Mouse (Mus musculus) kidney, adult 11 months (tissue): Measurements from ENCODE around the gene Sox5.
A peak's percentile ranks its signal among the peaks of the same experiment; 100 is the strongest.

ENCODE experiments used
- DNase-seq: peaks from one replicate; pipeline ENCODE4 v3.0.0; 2022

The Sox5 gene

DNA sequence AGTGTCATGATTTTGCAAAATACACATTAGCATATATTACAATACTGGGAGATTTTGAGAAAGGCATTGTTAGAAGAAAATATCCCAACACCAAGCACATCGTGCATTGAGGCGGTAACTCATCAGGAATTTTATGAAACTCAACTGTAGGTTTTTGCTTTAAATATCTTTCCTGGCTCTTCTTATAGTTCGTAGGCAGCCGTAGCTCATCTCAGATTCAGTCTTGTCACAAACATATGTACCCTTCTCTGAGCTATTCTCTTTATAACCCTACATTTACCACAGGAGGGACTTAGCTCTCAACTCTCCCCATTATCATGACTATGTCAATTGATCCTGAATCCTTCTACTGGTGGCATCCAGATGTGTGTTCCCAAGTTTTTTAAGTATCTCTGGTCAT is 705.4 kb downstream of the Sox5 start:
- DNase-seq: no peak

GRCm38 (mm10) chr6:144075327-144075941 is 706.3 kb downstream of the Sox5 start:
- no peak for DNase-seq

DNA sequence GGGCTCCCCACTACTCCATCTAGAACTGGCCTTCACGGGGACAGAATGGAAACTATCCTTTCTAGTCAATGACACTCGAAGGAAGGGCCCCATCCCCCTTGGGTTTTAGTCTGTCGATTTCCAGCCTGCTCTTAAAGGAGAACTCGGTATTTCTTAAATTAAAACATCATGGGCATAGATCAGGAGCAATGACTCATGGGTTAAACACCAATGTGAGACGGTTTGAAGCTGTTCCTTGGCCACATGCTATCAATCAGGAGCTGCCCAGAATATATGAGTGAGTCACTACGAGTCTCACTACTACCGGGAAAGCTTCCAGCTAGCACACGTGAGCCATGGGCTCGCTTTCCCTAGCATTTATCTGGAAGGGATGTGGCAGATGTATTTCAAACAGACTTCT is 707.0 kb downstream of the Sox5 start:
- no peak for DNase-seq

DNA sequence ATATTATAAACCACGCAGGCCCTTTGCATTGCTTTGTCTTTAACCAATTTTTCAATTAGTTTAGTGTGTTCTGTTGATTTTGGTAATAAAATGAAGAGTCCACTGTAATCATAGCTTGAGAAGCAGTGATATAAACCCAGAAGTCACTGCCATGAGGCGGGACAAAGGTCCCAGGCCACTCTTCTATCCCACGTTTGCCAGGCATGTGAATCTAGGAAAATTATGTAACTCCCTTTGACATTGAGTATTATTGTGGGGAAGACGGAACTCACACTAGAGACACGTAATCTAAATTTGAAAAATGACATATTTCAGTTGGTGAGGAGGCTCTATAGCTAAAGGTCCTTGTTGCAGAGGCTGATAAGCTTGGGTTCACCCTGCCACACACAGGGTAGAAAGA is 711.3 kb downstream of the Sox5 start:
- DNase-seq: no peak

DNA sequence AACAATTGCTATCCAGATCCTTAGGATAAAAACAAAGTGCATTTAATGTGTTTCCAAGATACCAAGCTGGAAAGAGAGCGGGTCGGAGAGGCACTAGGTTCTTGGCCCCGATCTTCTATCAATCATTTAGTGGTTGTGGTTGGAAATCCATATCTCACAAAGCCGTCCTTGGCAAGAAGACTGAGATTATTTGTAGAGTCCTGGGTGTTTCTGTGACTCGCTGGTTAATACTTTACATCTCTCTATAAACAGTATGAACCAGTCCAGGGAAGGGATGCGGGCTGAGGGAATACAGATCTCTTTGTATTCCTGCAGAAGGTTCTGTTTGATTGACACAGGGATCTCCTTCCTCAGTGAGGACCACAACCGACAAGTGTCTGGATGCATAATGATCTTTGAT is 714.3 kb downstream of the Sox5 start:
- no peak for DNase-seq

- DNase-seq: no peak
These were observed 719.3 kb downstream of the Sox5 start for GRCm38 (mm10) chr6:144062428-144062827.

DNA sequence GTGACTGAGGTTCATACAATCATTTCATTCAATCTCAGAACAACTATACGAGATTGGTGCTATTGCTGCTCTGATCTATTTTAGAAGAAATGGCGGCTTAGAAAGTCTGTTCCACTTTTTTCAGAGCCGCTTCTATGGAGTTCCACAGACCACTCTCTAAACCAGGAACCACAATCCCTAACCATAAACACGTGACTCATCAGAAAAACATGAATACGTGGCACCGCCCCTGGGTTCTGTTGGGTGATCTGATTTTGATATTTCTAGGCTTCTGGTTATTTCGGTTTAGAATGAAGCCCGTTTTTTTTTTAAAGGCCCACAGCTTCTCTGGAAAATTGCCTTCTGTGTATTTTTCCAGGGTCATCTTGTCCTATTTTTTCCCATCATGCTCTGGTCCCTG is 720.0 kb downstream of the Sox5 start:
- DNase-seq: no peak

DNA sequence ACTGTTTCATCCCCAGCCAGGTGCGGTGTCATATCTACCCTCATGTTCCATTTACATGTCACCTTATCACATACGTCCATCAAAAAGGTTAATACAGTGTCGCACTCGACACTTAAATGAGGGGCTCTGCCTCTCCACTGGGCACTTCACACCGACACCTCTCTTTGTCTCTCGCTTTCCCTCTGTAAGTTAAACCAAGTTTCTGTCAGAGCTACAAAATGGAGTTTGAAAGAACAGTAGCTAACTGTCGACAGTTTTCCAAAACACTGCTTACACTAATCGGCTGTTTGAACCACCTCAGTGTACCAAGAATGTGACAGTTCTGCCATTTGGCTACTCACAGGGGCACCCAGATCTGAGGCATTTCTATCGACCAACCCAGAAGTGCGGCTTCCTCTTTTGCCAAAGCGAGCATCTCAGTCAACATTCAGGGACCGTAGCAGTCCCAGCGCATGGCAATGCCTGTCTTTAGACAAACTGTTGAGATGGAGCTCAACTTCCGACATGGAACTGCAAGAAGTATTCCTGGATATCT is 724.6 kb downstream of the Sox5 start:
- no peak for DNase-seq

- peak; percentile 6 for DNase-seq
These were observed 725.3 kb downstream of the Sox5 start for GRCm38 (mm10) chr6:144056252-144057097.

- no peak for DNase-seq
These were observed 729.3 kb downstream of the Sox5 start for GRCm38 (mm10) chr6:144052487-144052886.

DNA sequence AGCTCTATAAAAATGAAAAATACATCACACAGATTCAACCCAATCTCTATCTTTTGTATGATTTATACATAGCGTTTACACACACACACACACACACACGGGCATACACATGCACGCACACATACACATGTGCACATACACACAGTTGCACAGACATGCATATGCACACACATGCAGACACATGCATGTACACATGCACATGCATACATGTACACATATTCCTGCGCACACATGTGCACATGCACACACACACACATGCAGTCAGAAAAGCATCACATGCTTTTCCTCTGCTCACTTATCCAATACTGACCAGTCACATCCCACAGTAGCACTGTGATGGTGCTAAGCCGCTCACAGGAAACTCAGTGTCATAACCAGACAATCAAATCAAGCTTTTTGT is 730.5 kb downstream of the Sox5 start:
- no peak for DNase-seq

DNA sequence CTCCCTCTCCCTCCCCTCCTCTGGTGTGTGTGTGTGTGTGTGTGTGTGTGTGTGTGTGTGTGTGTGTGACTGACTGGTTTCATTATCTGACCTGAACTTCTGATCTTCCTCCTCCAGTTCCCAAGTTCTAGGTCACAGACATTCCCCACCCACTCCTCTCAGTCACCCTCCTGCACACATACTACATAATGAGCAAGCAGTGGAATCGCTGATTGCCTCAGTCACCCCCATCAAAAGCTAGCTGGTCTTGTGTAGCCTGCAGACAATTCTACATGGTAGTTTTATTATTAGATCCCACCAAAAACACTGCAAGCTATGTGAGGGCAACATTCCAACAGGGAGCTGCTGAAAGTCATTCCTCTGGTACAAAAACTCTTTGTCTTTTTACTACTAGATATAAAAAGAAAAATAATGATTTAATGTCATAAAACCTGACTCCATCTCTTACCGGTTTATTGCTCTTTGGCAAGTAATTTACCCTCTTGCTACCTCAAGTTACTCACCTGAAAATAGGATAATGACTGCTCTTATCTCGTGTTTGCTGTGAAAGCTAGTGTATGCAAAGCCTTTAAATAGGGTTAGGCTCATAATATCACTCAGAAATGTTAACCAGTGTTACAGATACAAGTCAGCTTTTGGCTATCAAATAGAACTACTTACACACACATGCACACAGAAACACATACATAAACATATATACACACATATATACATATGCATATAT is 733.4 kb downstream of the Sox5 start:
- no peak for DNase-seq

GRCm38 (mm10) chr6:144045503-144045902 is 736.3 kb downstream of the Sox5 start:
- DNase-seq: no peak

DNA sequence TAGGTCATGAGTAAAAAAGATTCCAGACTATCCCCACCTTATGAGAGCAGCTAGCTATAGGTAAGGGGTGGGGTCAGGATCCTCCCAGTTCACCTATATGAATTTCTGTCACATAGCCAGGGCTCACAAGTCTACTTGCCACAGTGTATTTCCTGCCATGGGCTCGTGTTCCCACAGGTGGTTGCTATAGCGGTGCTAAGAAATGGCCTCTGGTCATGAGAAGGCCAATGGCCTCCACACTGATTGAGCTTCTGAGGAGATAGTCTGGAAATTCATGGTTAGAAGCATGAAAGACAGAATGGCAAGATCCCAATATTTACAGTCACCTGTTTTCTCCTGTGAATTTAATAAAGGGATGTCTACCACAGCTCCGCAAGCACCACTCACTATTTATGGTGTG is 737.4 kb downstream of the Sox5 start:
- DNase-seq: no peak

GRCm38 (mm10) chr6:144042936-144043335 is 738.8 kb downstream of the Sox5 start:
- DNase-seq: no peak

DNA sequence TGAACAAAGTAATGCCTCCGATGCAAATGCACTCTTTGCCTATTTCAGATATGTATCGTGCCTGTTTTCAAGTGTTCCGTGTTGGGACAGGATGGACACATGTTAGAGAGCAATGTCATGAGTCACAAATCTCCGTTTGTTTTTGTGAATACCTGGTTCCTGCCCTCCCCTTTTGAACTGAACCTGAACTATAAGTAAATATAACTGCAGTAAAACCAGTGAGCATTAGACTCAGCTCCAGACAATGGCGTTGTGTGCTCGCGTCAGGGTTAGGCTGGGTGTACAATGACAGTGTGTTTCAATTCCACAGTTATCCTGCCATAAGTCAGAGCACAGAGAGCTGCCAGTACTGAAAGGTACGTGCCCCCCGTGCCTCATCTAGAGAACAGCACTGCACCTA is 739.8 kb downstream of the Sox5 start:
- DNase-seq: no peak

GRCm38 (mm10) chr6:144041188-144041587 is 740.6 kb downstream of the Sox5 start:
- DNase-seq: no peak

- DNase-seq: no peak
These were observed 741.4 kb downstream of the Sox5 start for GRCm38 (mm10) chr6:144040349-144040748.

GRCm38 (mm10) chr6:144039221-144039620 is 742.6 kb downstream of the Sox5 start:
- no peak for DNase-seq

DNA sequence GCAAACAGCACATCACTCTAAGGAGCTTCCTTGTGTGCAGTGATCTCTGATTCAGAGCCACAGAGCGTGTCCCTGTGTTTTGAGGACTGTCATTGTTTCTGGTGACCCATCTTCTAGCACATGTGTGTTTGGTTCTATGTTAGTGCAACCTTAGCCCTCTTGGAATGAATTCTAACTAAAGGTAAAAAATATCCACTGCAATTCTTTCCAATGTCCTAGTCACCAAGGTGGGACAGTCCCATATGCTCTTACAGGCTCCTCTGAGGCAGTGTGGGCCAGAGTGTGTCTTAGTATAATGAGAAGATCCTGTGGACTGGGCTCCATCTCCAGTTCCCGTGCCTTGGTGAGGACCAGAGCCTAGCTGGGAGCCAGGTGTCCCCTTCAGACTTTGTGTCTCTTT is 748.6 kb downstream of the Sox5 start:
- DNase-seq: no peak

DNA sequence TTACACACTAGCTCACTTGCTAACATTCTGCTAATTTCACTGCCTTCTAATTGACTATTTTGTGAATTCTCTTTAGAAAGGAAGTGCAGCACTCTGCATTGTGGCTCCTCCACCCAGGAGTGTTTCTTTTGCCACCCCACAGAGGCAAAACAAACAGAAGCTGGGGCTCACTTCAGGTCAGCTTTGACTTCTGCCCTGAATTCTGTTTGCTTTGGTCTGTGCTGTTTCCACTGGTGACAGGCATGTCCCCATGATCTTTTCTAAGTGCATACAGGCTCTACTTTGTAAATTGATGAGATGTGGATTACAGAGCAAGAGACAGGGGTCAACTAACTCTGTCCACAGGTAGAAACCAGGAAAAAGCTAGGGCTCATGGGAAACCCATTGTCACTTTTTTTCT is 764.8 kb downstream of the Sox5 start:
- no peak for DNase-seq

DNA sequence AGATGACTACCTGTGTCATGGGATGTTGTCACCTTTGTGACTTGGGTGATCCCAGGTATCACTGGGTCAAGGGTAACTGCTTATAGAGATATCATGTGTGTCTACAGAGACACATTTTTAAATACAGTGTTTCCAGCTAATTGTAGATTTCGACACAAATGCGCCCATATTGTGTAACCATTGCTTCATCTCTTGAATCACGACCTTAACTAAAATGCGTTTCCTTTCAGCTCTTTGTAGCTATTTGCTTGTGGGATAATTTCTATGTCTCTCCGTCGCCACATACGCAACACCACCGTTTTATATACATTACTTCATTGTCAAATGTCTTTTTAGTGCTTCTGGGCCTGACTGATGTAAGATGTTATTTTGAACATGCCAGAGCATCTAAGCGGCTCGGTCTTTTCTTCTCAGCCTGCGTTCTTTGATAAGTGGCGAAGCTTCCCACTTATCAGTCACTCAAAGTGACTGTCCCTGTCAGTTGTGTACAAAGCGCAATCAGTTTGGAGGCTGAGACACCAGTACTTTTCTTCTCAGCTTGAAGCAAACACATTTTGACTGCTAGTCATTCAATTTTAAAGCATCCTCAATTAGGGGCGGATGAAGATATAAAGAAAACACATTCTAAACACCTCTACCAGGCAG is 769.8 kb downstream of the Sox5 start:
- DNase-seq: no peak

GRCm38 (mm10) chr6:144010995-144011394 is 770.8 kb downstream of the Sox5 start:
- no peak for DNase-seq
